Mouse (Mus musculus) naive thymus-derived CD4-positive, alpha-beta T cell, adult 2 months (primary cell): Measurements from ENCODE around the gene Gm16253.

Experiments
- DNase-seq: peaks from one replicate; pipeline ENCODE4 v3.0.0-alpha.2; 2011; ENCODE audit warnings: low read depth

The Gm16253 gene

GRCm38 (mm10) chr3:96573611-96574511 lies 2.9 kb upstream of the Gm16253 start:
- DNase-seq, result peak; percentile 10

- no peak for DNase-seq
Measured at GRCm38 (mm10) chr3:96575272-96575984, 1.4 kb upstream of the Gm16253 start.

- no peak for DNase-seq
Measured at GRCm38 (mm10) chr3:96576005-96576658, 652 bp upstream of the Gm16253 start.

GRCm38 (mm10) chr3:96577566-96577965 lies 782 bp downstream of the Gm16253 start:
- no peak for DNase-seq

- DNase-seq, result peak; percentile 22
Measured at GRCm38 (mm10) chr3:96578561-96579238, 1.9 kb downstream of the Gm16253 start.

- DNase-seq, result peak; percentile 45
Measured at GRCm38 (mm10) chr3:96579239-96579750, 2.5 kb downstream of the Gm16253 start.

- DNase-seq, result peak; percentile 95
Measured at GRCm38 (mm10) chr3:96579885-96580454, 3.2 kb downstream of the Gm16253 start.

- no peak for DNase-seq
Measured at GRCm38 (mm10) chr3:96581141-96581540, 4.4 kb downstream of the Gm16253 start.

GRCm38 (mm10) chr3:96581771-96582515 lies 5.2 kb downstream of the Gm16253 start:
- no peak for DNase-seq

- no peak for DNase-seq
Measured at GRCm38 (mm10) chr3:96583386-96583785, 6.6 kb downstream of the Gm16253 start.

GRCm38 (mm10) chr3:96590657-96591056 lies 13.9 kb downstream of the Gm16253 start:
- DNase-seq, result no peak

GRCm38 (mm10) chr3:96593374-96593773 lies 16.6 kb downstream of the Gm16253 start:
- DNase-seq, result peak; percentile 60

GRCm38 (mm10) chr3:96593790-96594560 lies 17.2 kb downstream of the Gm16253 start, which contains the start of gene Polr3gl:
TSS of gene Polr3gl (minus strand) at chr3:96594181.
- DNase-seq, result peak; percentile 94

- DNase-seq, result peak; percentile 26
Measured at GRCm38 (mm10) chr3:96594851-96595250, 18.1 kb downstream of the Gm16253 start.

GRCm38 (mm10) chr3:96595661-96596060 lies 18.9 kb downstream of the Gm16253 start:
- DNase-seq, result no peak

- DNase-seq, result peak; percentile 44
Measured at GRCm38 (mm10) chr3:96596228-96596707, 19.5 kb downstream of the Gm16253 start, which contains the start of gene Ankrd34a. TSS of gene Ankrd34a (plus strand) at chr3:96596636.

GRCm38 (mm10) chr3:96596855-96597254 lies 20.1 kb downstream of the Gm16253 start:
- DNase-seq, result no peak

- peak; percentile 52 for DNase-seq
Measured at GRCm38 (mm10) chr3:96597435-96597891, 20.7 kb downstream of the Gm16253 start.
